Mouse (Mus musculus): ENCODE measurements around the gene Kif13a. TPM values are rescaled to one million over a fixed set of nuclear protein-coding genes. Genes with fewer than 3 reads are reported as not detected.

Gene Kif13a
- total and polyA plus RNA-seq, 2 experiments from 2014 or later: 13.3 to 21.6 TPM

GRCm38 (mm10) chr13:46801196-46801595 lies 128.5 kb downstream of the Kif13a start:
- 84% methylated on average over 13 of the region's 13 CpGs for WGBS
- Histone ChIP-seq H3K27me3 (ENCODE audit: insufficient read depth, low read length) (no peaks in the 10 kb centered on the region), H3K4me3 (ENCODE audit: low read length) (no peak overlapping the region), H3K9me3 (ENCODE audit: low read length) (no peaks in the 10 kb centered on the region), H3K27ac (no peak overlapping the region), H3K36me3 (ENCODE audit: insufficient read depth, low read length) (peaks cover 5% of the 10 kb centered on the region; the same call in 1 of the 2 replicates), H3K4me2 (ENCODE audit: low read depth, low read length) (no peak overlapping the region), H3K4me1 (ENCODE audit: insufficient read depth, low read length) (no peaks in the 10 kb centered on the region), H3K9ac (replicated peaks; ENCODE audit: low read length) (no peak overlapping the region)
- no peak for TF ChIP-seq CTCF (IDR thresholded peaks at IDR 0.05; ENCODE audit: low read depth)
- ATAC-seq: no peak
- DNase-seq (ENCODE audit: low spot score): no peak

GRCm38 (mm10) chr13:46798156-46798555 lies 131.5 kb downstream of the Kif13a start:
- peak; percentile 98 for TF ChIP-seq CTCF (IDR thresholded peaks at IDR 0.05; ENCODE audit: low read depth)
- no peak for ATAC-seq
- 41% methylated on average over 4 of the region's 4 CpGs for WGBS

GRCm38 (mm10) chr13:46796381-46796780 lies 133.3 kb downstream of the Kif13a start:
- WGBS: 100% methylated on average over 1 of the region's 1 CpGs
- DNase-seq (ENCODE audit: low spot score): no peak
- H3K4me3 ChIP-seq (ENCODE audit: low read length): no peak overlapping the region
- no peak overlapping the region for H3K4me2 ChIP-seq (ENCODE audit: low read depth, low read length)
- H3K27ac ChIP-seq: no peak overlapping the region
- no peak for ATAC-seq
- H3K36me3 ChIP-seq (ENCODE audit: insufficient read depth, low read length): peaks cover 26% of the 10 kb centered on the region; the same call in 1 of the 2 replicates
- no peak overlapping the region for H3K9ac ChIP-seq (replicated peaks; ENCODE audit: low read length)
- no peaks in the 10 kb centered on the region for H3K27me3 ChIP-seq (ENCODE audit: insufficient read depth, low read length)
- TF ChIP-seq CTCF (IDR thresholded peaks at IDR 0.05; ENCODE audit: low read depth): no peak
- H3K9me3 ChIP-seq (ENCODE audit: low read length): no peaks in the 10 kb centered on the region
- H3K4me1 ChIP-seq (ENCODE audit: insufficient read depth, low read length): no peaks in the 10 kb centered on the region

More at GRCm38 (mm10) chr13:46798156-46798555, 131.5 kb downstream of the Kif13a start:
- H3K9ac ChIP-seq (replicated peaks; ENCODE audit: low read length): no peak overlapping the region
- no peaks in the 10 kb centered on the region for H3K9me3 ChIP-seq (ENCODE audit: low read length)
- no peak overlapping the region for H3K4me2 ChIP-seq (ENCODE audit: low read depth, low read length)
- peaks cover 22% of the 10 kb centered on the region; the same call in 1 of the 2 replicates for H3K36me3 ChIP-seq (ENCODE audit: insufficient read depth, low read length)
- H3K27ac ChIP-seq: no peak overlapping the region
- H3K4me1 ChIP-seq (ENCODE audit: insufficient read depth, low read length): no peaks in the 10 kb centered on the region
- peak; percentile 76 for DNase-seq (ENCODE audit: low spot score)
- no peaks in the 10 kb centered on the region for H3K27me3 ChIP-seq (ENCODE audit: insufficient read depth, low read length)
- H3K4me3 ChIP-seq (ENCODE audit: low read length): no peak overlapping the region

- no peaks in the 10 kb centered on the region for H3K27me3 ChIP-seq (ENCODE audit: insufficient read depth, low read length)
- no peak overlapping the region for H3K4me2 ChIP-seq (ENCODE audit: low read depth, low read length)
- H3K9me3 ChIP-seq (ENCODE audit: low read length): no peaks in the 10 kb centered on the region
- DNase-seq (ENCODE audit: low spot score) (no peak), ATAC-seq (no peak)
- peaks cover 30% of the 10 kb centered on the region; the same call in 1 of the 2 replicates for H3K36me3 ChIP-seq (ENCODE audit: insufficient read depth, low read length)
- WGBS: 81% methylated on average over 13 of the region's 13 CpGs
- H3K4me1 ChIP-seq (ENCODE audit: insufficient read depth, low read length): no peaks in the 10 kb centered on the region
- H3K4me3 ChIP-seq (ENCODE audit: low read length): no peak overlapping the region
- peak; percentile 21 for TF ChIP-seq CTCF (IDR thresholded peaks at IDR 0.05; ENCODE audit: low read depth)
- no peak overlapping the region for H3K9ac ChIP-seq (replicated peaks; ENCODE audit: low read length)
- H3K27ac ChIP-seq: no peak overlapping the region
Observed at GRCm38 (mm10) chr13:46793824-46794223, 135.8 kb downstream of the Kif13a start.

GRCm38 (mm10) chr13:46788452-46788851 lies 141.2 kb downstream of the Kif13a start:
- no peak overlapping the region for H3K9ac ChIP-seq (replicated peaks; ENCODE audit: low read length)
- H3K4me2 ChIP-seq (ENCODE audit: low read depth, low read length): no peak overlapping the region
- no peak for TF ChIP-seq CTCF (IDR thresholded peaks at IDR 0.05; ENCODE audit: low read depth)
- H3K27me3 ChIP-seq (ENCODE audit: insufficient read depth, low read length): no peaks in the 10 kb centered on the region
- no peak for DNase-seq (ENCODE audit: low spot score)
- ATAC-seq: no peak
- 82% methylated on average over 8 of the region's 8 CpGs for WGBS
- H3K36me3 ChIP-seq (ENCODE audit: insufficient read depth, low read length): peaks cover 16% of the 10 kb centered on the region; the same call in 1 of the 2 replicates
- no peak overlapping the region for H3K4me3 ChIP-seq (ENCODE audit: low read length)
- no peaks in the 10 kb centered on the region for H3K9me3 ChIP-seq (ENCODE audit: low read length)
- no peak overlapping the region for H3K27ac ChIP-seq
- no peaks in the 10 kb centered on the region for H3K4me1 ChIP-seq (ENCODE audit: insufficient read depth, low read length)

- no peaks in the 10 kb centered on the region for H3K9me3 ChIP-seq (ENCODE audit: low read length)
- no peak overlapping the region for H3K4me2 ChIP-seq (ENCODE audit: low read depth, low read length)
- peaks cover 9% of the 10 kb centered on the region; the same call in 1 of the 2 replicates for H3K36me3 ChIP-seq (ENCODE audit: insufficient read depth, low read length)
- H3K27me3 ChIP-seq (ENCODE audit: insufficient read depth, low read length): no peaks in the 10 kb centered on the region
- WGBS: 93% methylated on average over 2 of the region's 2 CpGs
- H3K4me3 ChIP-seq (ENCODE audit: low read length): no peak overlapping the region
- ATAC-seq: no peak
- DNase-seq (ENCODE audit: low spot score): no peak
- TF ChIP-seq CTCF (IDR thresholded peaks at IDR 0.05; ENCODE audit: low read depth): no peak
- no peak overlapping the region for H3K9ac ChIP-seq (replicated peaks; ENCODE audit: low read length)
- no peaks in the 10 kb centered on the region for H3K4me1 ChIP-seq (ENCODE audit: insufficient read depth, low read length)
- H3K27ac ChIP-seq: no peak overlapping the region
Observed at GRCm38 (mm10) chr13:46786836-46787235, 142.8 kb downstream of the Kif13a start.

GRCm38 (mm10) chr13:46786064-46786561 lies 143.6 kb downstream of the Kif13a start:
- Histone ChIP-seq H3K9me3 (ENCODE audit: low read length) (no peaks in the 10 kb centered on the region), H3K9ac (replicated peaks; ENCODE audit: low read length) (no peak overlapping the region), H3K27me3 (ENCODE audit: insufficient read depth, low read length) (no peaks in the 10 kb centered on the region), H3K4me2 (ENCODE audit: low read depth, low read length) (no peak overlapping the region), H3K4me3 (ENCODE audit: low read length) (no peak overlapping the region), H3K27ac (no peak overlapping the region), H3K36me3 (ENCODE audit: insufficient read depth, low read length) (peaks cover 7% of the 10 kb centered on the region; the same call in 1 of the 2 replicates), H3K4me1 (ENCODE audit: insufficient read depth, low read length) (no peaks in the 10 kb centered on the region)
- ATAC-seq (no peak), DNase-seq (ENCODE audit: low spot score) (no peak)
- no peak for TF ChIP-seq CTCF (IDR thresholded peaks at IDR 0.05; ENCODE audit: low read depth)
- 95% methylated on average over 10 of the region's 10 CpGs for WGBS

Data from hindbrain, postnatal 0 days (tissue).